Mouse (Mus musculus) heart, embryonic 15.5 days (tissue): ENCODE data around the gene Ccdc141. TPM values are rescaled to one million over a fixed set of nuclear protein-coding genes. Genes with fewer than 3 reads are reported as not detected.

ENCODE experiments used
- ATAC-seq: fragments of 200-750 bp; cut with Nextera tagmentation; replicated peaks from 2 replicates; pipeline ENCODE4 v1.8.0; 2017; ENCODE audit warnings: low read depth, moderate TSS enrichment; ENCODE audit not compliant: insufficient number of reproducible peaks, insufficient read depth, low FRiP score
- H3K27ac ChIP-seq: fragments of 300-500 bp; sonication (generic); 2 replicates; pipeline ENCODE4 v1.5.1; 2015; ENCODE audit warnings: mild to moderate bottlenecking, inconsistent platforms
- H3K27me3 ChIP-seq: fragments of 300-500 bp; sonication (generic); 2 replicates; pipeline ENCODE4 v1.6.1; 2015; ENCODE audit warnings: inconsistent platforms
- H3K36me3 ChIP-seq: fragments of 300-500 bp; sonication (generic); 2 replicates; pipeline ENCODE4 v1.6.1; 2015; ENCODE audit warnings: mild to moderate bottlenecking, inconsistent platforms
- H3K4me1 ChIP-seq: fragments of 300-500 bp; sonication (generic); replicated peaks from 2 replicates; pipeline ENCODE4 v1.6.1; 2015; ENCODE audit warnings: inconsistent platforms
- H3K4me2 ChIP-seq: fragments of 300-500 bp; sonication (generic); 2 replicates; pipeline ENCODE4 v1.6.1; 2015; ENCODE audit warnings: inconsistent platforms, mild to moderate bottlenecking, moderate library complexity
- H3K4me3 ChIP-seq: fragments of 300-500 bp; sonication (generic); 2 replicates; pipeline ENCODE4 v1.5.1; 2015; ENCODE audit warnings: mild to moderate bottlenecking, inconsistent platforms
- H3K9ac ChIP-seq: fragments of 300-500 bp; sonication (generic); 2 replicates; pipeline ENCODE4 v1.6.1; 2015; ENCODE audit warnings: mild to moderate bottlenecking, inconsistent platforms
- H3K9me3 ChIP-seq: fragments of 300-500 bp; sonication (generic); replicated peaks from 2 replicates; pipeline ENCODE4 v1.6.1; 2016; ENCODE audit warnings: inconsistent platforms
- WGBS: fragments of 180-500 bp; shearing (Covaris S2); methylation state at CpG from one replicate; pipeline ENCODE4 v1.1.7; 2015; ENCODE audit warnings: mixed read lengths; 5-methylcytosine and 5-hydroxymethylcytosine counted together
- polyA plus RNA-seq: library from polyadenylated mRNA; unstranded; fragments of >200 nt; fragmentation: Nextera tagmentation; extraction: Ambion mirVana; gene quantifications from 2 replicates; pipeline ENCODE4 v1.2.1, GENCODE M21; 2015

Gene Ccdc141
- polyA plus RNA-seq, 1 experiment from 2014 or later = 175 TPM

- peaks cover 61% of the 10 kb centered on the region for H3K4me1 ChIP-seq
- WGBS = 50% methylated on average over 2 of the region's 2 CpGs
- no peak overlapping the region for H3K4me2 ChIP-seq
- no peak for ATAC-seq
- no peaks in the 10 kb centered on the region for H3K27me3 ChIP-seq
- H3K9me3 ChIP-seq = no peaks in the 10 kb centered on the region
- H3K4me3 ChIP-seq = no peak overlapping the region
- H3K27ac ChIP-seq = peak overlapping the region; percentile 95
- no peak overlapping the region for H3K9ac ChIP-seq
- no peaks in the 10 kb centered on the region for H3K36me3 ChIP-seq
Observed at GRCm38 (mm10) chr2:77174313-77174712, 3.9 kb upstream of the Ccdc141 start.

- Histone ChIP-seq H3K27me3 (no peaks in the 10 kb centered on the region), H3K36me3 (no peaks in the 10 kb centered on the region), H3K9ac (no peak overlapping the region), H3K9me3 (no peaks in the 10 kb centered on the region), H3K4me3 (no peak overlapping the region), H3K27ac (peak overlapping the region; percentile 95), H3K4me1 (peaks cover 61% of the 10 kb centered on the region), H3K4me2 (no peak overlapping the region)
- WGBS = 73% methylated on average over 6 of the region's 6 CpGs
- ATAC-seq = no peak
Observed at GRCm38 (mm10) chr2:77173821-77174220, 3.4 kb upstream of the Ccdc141 start.

- peak overlapping the region; percentile 95 for H3K27ac ChIP-seq
- H3K36me3 ChIP-seq = no peaks in the 10 kb centered on the region
- H3K9ac ChIP-seq = no peak overlapping the region
- ATAC-seq = no peak
- H3K4me2 ChIP-seq = peak overlapping the region; percentile 11; the same call in 1 of the 2 replicates
- 35% methylated on average over 6 of the region's 6 CpGs for WGBS
- peaks cover 61% of the 10 kb centered on the region for H3K4me1 ChIP-seq
- H3K9me3 ChIP-seq = no peaks in the 10 kb centered on the region
- no peak overlapping the region for H3K4me3 ChIP-seq
- no peaks in the 10 kb centered on the region for H3K27me3 ChIP-seq
Observed at GRCm38 (mm10) chr2:77173366-77173765, 2.9 kb upstream of the Ccdc141 start.

GRCm38 (mm10) chr2:77172241-77172671, 1.8 kb upstream of the Ccdc141 start:
- H3K4me2 ChIP-seq = peak overlapping the region; percentile 63
- H3K4me1 ChIP-seq = peaks cover 67% of the 10 kb centered on the region
- H3K9ac ChIP-seq = no peak overlapping the region
- peak overlapping the region; percentile 95 for H3K27ac ChIP-seq
- WGBS = 39% methylated on average over 10 of the region's 10 CpGs
- H3K36me3 ChIP-seq = peaks cover 3% of the 10 kb centered on the region; the same call in 1 of the 2 replicates
- no peaks in the 10 kb centered on the region for H3K9me3 ChIP-seq
- ATAC-seq = no peak
- H3K4me3 ChIP-seq = 0 out of 2 replicates have a peak overlapping the region, but pooled peaks have one; percentile 18
- no peaks in the 10 kb centered on the region for H3K27me3 ChIP-seq

GRCm38 (mm10) chr2:77171444-77172240, 1.2 kb upstream of the Ccdc141 start:
- Histone ChIP-seq H3K27me3 (no peaks in the 10 kb centered on the region), H3K4me1 (peaks cover 70% of the 10 kb centered on the region), H3K4me2 (peak overlapping the region; percentile 63), H3K9me3 (no peaks in the 10 kb centered on the region), H3K4me3 (peak overlapping the region; percentile 18), H3K36me3 (peaks cover 3% of the 10 kb centered on the region; the same call in 1 of the 2 replicates), H3K27ac (peak overlapping the region; percentile 95), H3K9ac (0 out of 2 replicates have a peak overlapping the region, but pooled peaks have one; percentile 5)
- ATAC-seq = peak; percentile 23; the same call in 1 of the 2 replicates
- WGBS = 17% methylated on average over 23 of the region's 23 CpGs

GRCm38 (mm10) chr2:77169916-77170632, 362 bp downstream of the Ccdc141 start:
- Histone ChIP-seq H3K27me3 (no peaks in the 10 kb centered on the region), H3K4me3 (peak overlapping the region; percentile 61), H3K36me3 (peaks cover 3% of the 10 kb centered on the region; the same call in 1 of the 2 replicates), H3K9ac (peak overlapping the region; percentile 66), H3K4me2 (peak overlapping the region; percentile 63), H3K27ac (peak overlapping the region; percentile 95), H3K4me1 (peaks cover 65% of the 10 kb centered on the region), H3K9me3 (no peaks in the 10 kb centered on the region)
- peak; percentile 71 for ATAC-seq
- WGBS = 2% methylated on average over 21 of the region's 21 CpGs

- Histone ChIP-seq H3K4me2 (peak overlapping the region; percentile 63), H3K4me3 (peak overlapping the region; percentile 61), H3K27me3 (no peaks in the 10 kb centered on the region), H3K27ac (peak overlapping the region; percentile 95), H3K4me1 (peaks cover 60% of the 10 kb centered on the region), H3K36me3 (peaks cover 3% of the 10 kb centered on the region; the same call in 1 of the 2 replicates), H3K9me3 (no peaks in the 10 kb centered on the region), H3K9ac (peak overlapping the region; percentile 66)
- ATAC-seq = no peak
- WGBS = 39% methylated on average over 4 of the region's 4 CpGs
Observed at GRCm38 (mm10) chr2:77169218-77169617, 1.2 kb downstream of the Ccdc141 start.

GRCm38 (mm10) chr2:77168781-77169180, 1.7 kb downstream of the Ccdc141 start:
- peaks cover 56% of the 10 kb centered on the region for H3K4me1 ChIP-seq
- peak overlapping the region; percentile 61 for H3K4me3 ChIP-seq
- H3K27ac ChIP-seq = peak overlapping the region; percentile 95
- peak overlapping the region; percentile 63 for H3K4me2 ChIP-seq
- peaks cover 3% of the 10 kb centered on the region; the same call in 1 of the 2 replicates for H3K36me3 ChIP-seq
- H3K27me3 ChIP-seq = no peaks in the 10 kb centered on the region
- no peaks in the 10 kb centered on the region for H3K9me3 ChIP-seq
- 55% methylated on average over 7 of the region's 7 CpGs for WGBS
- no peak for ATAC-seq
- peak overlapping the region; percentile 66 for H3K9ac ChIP-seq

GRCm38 (mm10) chr2:77168081-77168685, 2.3 kb downstream of the Ccdc141 start:
- Histone ChIP-seq H3K9me3 (no peaks in the 10 kb centered on the region), H3K27me3 (no peaks in the 10 kb centered on the region), H3K27ac (peak overlapping the region; percentile 95), H3K4me2 (peak overlapping the region; percentile 63), H3K4me3 (peak overlapping the region; percentile 61), H3K4me1 (peaks cover 51% of the 10 kb centered on the region), H3K9ac (peak overlapping the region; percentile 66; the same call in 1 of the 2 replicates), H3K36me3 (peaks cover 3% of the 10 kb centered on the region; the same call in 1 of the 2 replicates)
- WGBS = 60% methylated on average over 13 of the region's 13 CpGs
- no peak for ATAC-seq

- no peak for ATAC-seq
- H3K27ac ChIP-seq = no peak overlapping the region
- H3K4me3 ChIP-seq = no peak overlapping the region
- H3K36me3 ChIP-seq = peaks cover 11% of the 10 kb centered on the region; the same call in 1 of the 2 replicates
- no peaks in the 10 kb centered on the region for H3K9me3 ChIP-seq
- 61% methylated on average over 4 of the region's 4 CpGs for WGBS
- peak overlapping the region; percentile 63 for H3K4me2 ChIP-seq
- H3K9ac ChIP-seq = no peak overlapping the region
- no peaks in the 10 kb centered on the region for H3K27me3 ChIP-seq
- peaks cover 36% of the 10 kb centered on the region for H3K4me1 ChIP-seq
Observed at GRCm38 (mm10) chr2:77166366-77166765, 4.1 kb downstream of the Ccdc141 start.

GRCm38 (mm10) chr2:77164662-77165061, 5.8 kb downstream of the Ccdc141 start:
- 52% methylated on average over 3 of the region's 3 CpGs for WGBS
- Histone ChIP-seq H3K9ac (no peak overlapping the region), H3K4me1 (peaks cover 30% of the 10 kb centered on the region), H3K27ac (no peak overlapping the region), H3K9me3 (no peaks in the 10 kb centered on the region), H3K4me2 (no peak overlapping the region), H3K4me3 (no peak overlapping the region), H3K27me3 (no peaks in the 10 kb centered on the region), H3K36me3 (peaks cover 22% of the 10 kb centered on the region; the same call in 1 of the 2 replicates)
- no peak for ATAC-seq
